Mouse (Mus musculus) right cerebral cortex, postnatal 14 days (tissue): ENCODE results near the gene Sema3b.
"Not testable (repeated sequence)": the region's sequence is repeated elsewhere in the genome, so short reads cannot be mapped to it uniquely, and the experiment has no call there.

Source experiments
- DNase-seq: peaks from one replicate; pipeline ENCODE4 v3.0.0; 2022

Gene Sema3b

GRCm38 (mm10) chr9:107568331-107569261, 40.4 kb downstream of the Sema3b start:
- peak; percentile 81 for DNase-seq

- peak; percentile 12 for DNase-seq
Measured at GRCm38 (mm10) chr9:107567702-107568319, 41.2 kb downstream of the Sema3b start, which contains the start of gene Hyal2. Gene Hyal2 (plus strand): TSS chr9:107567945.

- peak; percentile 6 for DNase-seq
Measured at GRCm38 (mm10) chr9:107566855-107567254, 42.2 kb downstream of the Sema3b start.

DNA sequence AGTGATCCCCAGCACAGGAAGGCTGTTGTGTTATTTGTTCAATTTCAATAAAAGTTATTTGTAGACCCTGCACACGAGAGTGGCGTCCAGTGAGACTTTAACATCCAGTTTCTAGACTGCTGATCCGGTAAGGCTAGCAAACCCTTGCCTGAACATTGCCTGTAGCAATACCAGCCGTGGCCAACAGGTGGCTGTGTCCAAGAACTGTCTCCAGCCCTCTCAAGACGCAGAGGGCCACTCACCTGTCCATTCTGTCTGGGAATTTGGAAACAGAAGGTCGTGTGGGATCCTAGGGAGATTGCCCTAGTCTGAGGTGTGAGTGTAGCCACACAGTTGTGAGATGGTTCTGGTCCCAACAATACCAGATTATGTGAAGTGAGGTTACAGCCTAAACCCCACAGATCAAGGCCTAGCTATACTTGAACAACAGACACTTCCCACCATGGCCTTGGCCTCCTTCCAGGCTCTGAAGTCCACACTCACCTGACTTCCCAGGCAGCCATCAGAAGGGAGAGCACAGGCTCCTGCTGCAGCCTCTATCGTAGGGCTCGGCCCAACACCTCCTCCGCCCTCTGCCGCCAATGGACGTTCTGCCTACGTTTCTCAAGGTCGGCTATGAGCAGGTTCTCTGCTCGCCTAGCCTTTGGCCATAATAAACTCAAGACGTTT, 42.9 kb downstream of the Sema3b start:
- DNase-seq = peak; percentile 83

DNA sequence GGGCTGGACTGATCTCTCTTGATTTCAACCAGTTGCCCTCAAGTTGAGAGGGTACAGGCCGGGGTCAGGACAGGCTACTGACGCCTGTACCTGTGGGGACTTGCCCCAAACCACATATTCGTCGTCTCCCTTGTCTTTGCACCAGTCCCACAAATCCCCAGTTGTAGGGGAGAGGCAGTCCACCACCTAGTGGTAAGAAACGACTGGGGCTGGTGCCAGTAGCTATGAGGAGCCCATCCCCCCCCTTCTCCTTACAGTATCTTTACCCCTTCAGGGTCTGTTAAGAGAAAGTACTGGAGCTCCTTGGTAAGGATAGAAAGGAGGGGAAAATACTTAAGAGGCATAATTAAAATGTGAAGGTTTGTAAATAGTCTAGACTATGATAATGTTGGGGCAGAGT, 43.5 kb downstream of the Sema3b start:
- not testable (repeated sequence) for DNase-seq

GRCm38 (mm10) chr9:107563029-107563581, 45.9 kb downstream of the Sema3b start, which contains the start of gene Tusc2:
Gene Tusc2 (plus strand): TSS chr9:107563255.
- DNase-seq = peak; percentile 91

DNA sequence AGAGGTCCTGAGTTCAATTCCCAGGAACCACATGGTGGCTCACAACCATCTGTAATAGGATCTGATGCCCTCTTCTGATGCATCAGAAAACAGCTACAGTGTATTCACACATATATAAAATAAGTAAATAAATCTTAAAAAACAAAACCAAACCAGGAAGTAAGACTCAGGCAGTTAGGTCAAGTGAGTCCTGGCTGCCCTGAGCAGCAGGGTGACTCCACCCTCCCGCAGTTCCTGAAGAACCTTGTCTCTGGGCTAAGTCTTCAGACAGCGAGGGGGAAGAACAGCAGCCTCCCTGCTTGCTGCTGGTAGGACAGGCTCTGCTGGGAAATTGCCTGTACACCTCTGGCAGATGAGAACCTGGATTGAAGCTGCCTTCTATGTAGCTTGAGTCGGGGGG, 52.7 kb downstream of the Sema3b start:
- DNase-seq = no peak

DNA sequence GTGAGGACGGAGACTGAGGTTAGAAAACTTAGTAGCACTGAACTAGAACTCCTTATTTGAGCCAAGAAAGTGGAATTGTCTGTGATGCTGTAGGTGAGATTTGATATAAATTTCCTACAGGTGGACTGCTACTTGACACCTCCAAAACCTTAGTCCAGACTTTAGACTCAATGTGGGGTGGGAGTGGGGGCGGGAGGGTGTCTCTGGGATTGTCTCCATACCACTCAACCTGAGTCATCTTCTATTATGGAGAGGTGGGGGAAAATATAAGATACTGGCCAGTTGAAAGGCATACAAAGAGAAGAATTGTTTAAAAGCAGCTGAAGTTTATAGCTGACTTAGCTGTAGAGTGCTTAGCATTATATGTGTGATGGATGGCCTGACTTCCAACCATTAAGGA, 53.3 kb downstream of the Sema3b start:
- DNase-seq = no peak

DNA sequence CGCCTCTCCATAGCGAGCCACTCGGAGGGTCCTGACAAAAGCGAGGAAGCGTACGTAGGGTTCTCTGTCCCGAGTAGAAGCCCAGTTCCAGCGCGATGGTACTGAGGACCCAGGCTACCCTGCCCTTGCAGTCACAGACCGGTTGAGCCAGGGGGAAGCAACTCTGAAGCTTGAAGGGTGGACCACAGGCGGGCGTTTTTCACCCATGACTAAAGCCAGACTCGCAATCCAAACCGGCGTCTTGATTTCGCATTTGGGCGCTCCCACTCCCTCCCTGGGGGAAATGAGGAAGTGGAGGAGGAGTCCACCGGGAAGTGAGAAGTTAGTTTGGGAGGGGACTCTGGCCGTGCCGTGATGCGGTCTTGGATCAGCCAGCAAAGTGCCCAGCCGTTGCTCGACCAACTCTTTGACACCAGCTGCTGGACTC, 54.0 kb downstream of the Sema3b start:
- no peak for DNase-seq

GRCm38 (mm10) chr9:107554319-107554825, 54.7 kb downstream of the Sema3b start:
- DNase-seq = peak; percentile 94

GRCm38 (mm10) chr9:107553541-107554318, 55.3 kb downstream of the Sema3b start:
- DNase-seq = no peak

DNA sequence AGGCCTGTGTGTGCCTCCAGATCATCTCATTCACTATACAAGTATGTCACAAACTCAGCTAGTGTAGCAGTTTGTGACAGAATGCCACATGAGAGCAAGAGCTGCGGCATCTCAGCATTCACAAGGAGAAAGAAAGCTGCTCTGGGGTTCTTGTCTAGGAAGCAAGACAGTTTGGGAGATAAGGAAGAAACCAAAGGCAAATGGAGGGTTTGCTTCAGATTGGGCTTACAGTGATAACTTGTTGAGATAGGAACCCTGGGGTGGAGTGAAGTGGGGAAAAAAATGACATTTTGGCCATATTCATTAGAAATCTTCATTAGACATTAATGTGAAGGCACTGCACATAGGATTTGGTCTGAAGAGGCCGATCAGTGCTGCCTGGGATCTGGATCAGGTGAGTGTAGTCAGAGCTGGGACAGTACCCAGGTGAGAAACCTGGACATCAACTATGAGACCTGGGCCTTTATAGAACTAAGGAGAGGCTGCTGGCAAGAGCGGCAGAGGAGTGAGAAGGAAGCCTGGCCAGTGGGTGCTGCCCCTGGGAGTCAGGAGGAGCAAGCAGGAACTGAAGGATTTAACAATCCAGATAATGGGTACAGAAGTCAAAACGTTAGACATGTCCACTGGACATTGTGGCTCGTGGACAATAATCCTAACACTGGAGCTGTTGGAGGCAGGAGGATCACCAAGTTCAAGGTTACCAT, 56.2 kb downstream of the Sema3b start:
- DNase-seq = no peak

DNA sequence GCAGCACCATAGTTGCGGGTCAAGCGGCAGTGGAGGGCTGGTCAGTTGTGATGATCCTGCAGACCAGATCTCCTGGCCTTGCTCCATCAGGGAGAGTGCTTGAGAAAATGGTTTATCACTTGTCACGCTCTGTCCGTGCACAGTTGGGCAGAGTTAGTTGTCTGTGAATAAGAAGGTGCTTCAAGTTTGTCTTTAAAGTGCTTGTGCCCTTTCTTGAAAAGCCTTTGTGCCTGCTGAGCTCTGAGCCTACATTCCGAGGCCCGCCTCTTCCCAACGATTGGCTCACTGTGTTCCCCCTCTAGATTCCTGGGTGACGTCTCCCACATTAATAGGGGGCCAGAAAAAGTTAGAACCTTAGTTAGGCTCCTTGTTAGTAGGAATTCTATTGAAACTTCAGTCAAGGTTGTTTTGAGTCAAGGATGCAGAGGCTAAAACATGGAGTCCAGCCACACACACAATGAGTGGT, 57.1 kb downstream of the Sema3b start:
- DNase-seq = no peak

DNA sequence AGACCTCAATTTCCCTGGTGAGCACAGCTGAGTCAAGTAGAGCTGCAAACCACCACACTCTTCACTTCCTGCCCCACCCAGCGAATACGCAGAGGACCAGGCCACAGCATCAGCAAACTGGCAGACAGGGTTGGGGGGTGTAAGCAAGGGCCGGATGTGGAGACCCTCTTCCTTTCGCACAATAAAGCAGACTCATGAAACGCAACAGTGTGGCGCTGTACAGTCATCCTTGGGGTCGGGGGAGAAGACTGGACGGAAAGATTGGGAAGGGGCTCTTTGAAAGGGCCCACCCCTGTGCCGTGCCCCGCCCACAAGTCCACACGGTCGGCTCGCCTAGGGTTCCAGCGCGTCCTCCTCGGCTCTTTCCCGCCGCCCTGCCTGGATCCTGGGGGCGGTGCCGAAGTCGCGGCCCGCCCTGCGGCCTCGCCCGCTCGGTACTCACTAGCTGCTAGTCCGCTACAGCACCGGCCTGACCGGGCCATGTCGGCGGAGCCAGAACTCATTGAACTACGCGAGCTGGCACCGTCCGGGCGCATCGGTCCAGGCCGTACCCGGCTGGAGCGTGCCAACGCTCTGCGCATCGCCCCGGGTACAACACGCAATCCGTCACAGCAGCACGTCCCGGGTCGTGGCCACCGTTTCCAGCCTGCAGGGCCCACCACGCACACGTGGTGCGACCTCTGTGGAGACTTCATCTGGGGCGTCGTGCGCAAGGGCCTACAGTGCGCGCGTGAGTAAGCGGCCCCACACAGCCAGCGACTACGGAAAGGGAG, 57.7 kb downstream of the Sema3b start, which contains the start of gene Rassf1:
TSS of gene Rassf1 (plus strand) at position 439 of the 773 bp plus-strand sequence.
- DNase-seq = no peak

DNA sequence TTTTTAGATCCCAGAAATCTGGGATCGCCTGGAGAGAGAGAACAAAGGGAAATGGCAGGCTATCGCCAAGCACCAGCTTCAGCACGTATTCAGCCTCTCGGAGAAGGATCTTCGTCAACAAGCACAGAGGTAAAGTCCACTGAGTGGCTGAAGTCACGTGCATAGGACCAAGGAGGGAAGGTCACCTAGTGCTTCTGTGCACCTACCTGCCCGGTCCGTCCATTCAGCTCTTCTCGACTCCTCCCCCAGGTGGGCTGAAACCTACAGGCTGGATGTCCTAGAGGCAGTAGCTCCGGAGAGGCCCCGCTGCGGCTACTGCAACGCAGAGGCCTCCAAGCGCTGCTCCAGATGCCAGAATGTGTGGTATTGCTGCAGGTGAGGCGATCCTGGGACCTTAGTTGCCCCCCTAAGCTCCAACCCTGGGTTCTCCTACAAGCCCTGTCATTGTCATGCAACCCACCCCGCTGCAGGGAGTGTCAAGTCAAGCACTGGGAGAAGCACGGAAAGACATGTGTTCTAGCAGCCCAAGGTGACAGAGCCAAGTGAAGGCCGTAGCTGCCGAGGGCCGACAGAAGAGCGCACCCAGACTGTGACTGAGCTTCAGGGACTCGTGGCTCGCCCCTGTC, 58.4 kb downstream of the Sema3b start:
- DNase-seq = no peak

- DNase-seq = no peak
Measured at GRCm38 (mm10) chr9:107549297-107550074, 59.5 kb downstream of the Sema3b start.

- no peak for DNase-seq
Measured at GRCm38 (mm10) chr9:107548820-107549219, 60.2 kb downstream of the Sema3b start.

GRCm38 (mm10) chr9:107547957-107548356, 61.1 kb downstream of the Sema3b start:
- no peak for DNase-seq
